Mouse (Mus musculus): ENCODE data around the gene Tas1r1. TPM values are rescaled to one million over a fixed set of nuclear protein-coding genes. Genes with fewer than 3 reads are reported as not detected.
A peak's percentile ranks its signal among the peaks of the same experiment; 100 is the strongest.

Tas1r1 gene
- polyA plus RNA-seq, 1 experiment from 2014 or later, result 0.07 TPM

DNA sequence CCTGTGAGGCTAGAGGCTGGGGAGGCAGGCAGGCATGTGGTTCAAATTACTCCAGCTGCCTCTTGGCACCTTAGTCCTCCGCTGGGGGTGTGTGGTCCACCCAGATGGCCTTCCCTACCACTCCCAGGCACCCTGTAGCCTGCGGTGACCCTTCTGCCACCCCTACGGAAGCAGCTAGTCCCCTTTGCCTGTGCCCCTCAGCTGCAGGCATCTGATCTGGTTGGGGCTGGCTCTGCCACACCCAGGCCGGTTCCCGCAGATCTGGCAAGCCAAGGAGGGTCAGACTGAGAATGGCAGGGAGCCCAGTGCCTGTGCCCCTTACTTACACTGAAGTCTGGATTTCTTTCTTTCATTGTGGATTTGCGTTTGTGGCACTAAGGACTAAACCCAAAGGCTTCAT lies 35.3 kb upstream of the Tas1r1 start:
- Histone ChIP-seq H3K27ac (ENCODE audit: low read depth) (no peak overlapping the region), H3K36me3 (replicated peaks; ENCODE audit: insufficient read depth, low read length) (no peaks in the 10 kb centered on the region), H3K27me3 (ENCODE audit: insufficient read depth, low read length) (no peaks in the 10 kb centered on the region), H3K4me1 (ENCODE audit: insufficient read depth) (no peaks in the 10 kb centered on the region), H3K4me3 (ENCODE audit: low read depth, low read length) (no peak overlapping the region), H3K9me3 (ENCODE audit: low read length) (no peaks in the 10 kb centered on the region), H3K4me2 (ENCODE audit: low read depth, low read length) (no peak overlapping the region), H3K9ac (replicated peaks) (no peak overlapping the region)
- ATAC-seq (no peak), DNase-seq (no peak)
- 67% methylated on average over 6 of the region's 6 CpGs for WGBS (ENCODE audit: insufficient replicate concordance)
- TF ChIP-seq CTCF (IDR thresholded peaks at IDR 0.05; ENCODE audit: low read depth) (no peak), EP300 (IDR thresholded peaks at IDR 0.05; ENCODE audit: low read depth) (no peak)

DNA sequence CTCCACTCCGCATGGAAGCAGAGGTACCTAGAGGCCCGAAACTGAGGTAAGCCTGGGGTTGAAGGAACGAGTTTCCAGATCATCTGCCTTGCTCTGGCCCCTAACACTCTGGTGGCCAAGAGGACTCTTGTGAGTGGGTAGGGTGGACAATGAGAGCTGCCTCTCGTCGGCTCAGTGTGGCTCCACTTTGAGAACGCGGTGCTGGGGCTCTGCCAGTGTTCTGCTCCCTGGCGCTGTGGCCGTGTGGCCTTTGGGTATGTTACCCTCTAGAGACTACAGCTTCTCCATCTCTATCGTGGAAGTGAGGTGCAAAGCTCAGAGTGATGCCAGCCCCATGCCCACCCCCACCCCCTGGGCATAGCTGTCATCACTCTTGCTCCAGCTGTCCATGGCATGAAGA lies 34.3 kb upstream of the Tas1r1 start:
- no peak overlapping the region for H3K27ac ChIP-seq (ENCODE audit: low read depth)
- H3K9me3 ChIP-seq (ENCODE audit: low read length), result no peaks in the 10 kb centered on the region
- H3K4me3 ChIP-seq (ENCODE audit: low read depth, low read length), result no peak overlapping the region
- DNase-seq, result no peak
- TF ChIP-seq CTCF (IDR thresholded peaks at IDR 0.05; ENCODE audit: low read depth) (no peak), EP300 (IDR thresholded peaks at IDR 0.05; ENCODE audit: low read depth) (no peak)
- no peak overlapping the region for H3K4me2 ChIP-seq (ENCODE audit: low read depth, low read length)
- H3K36me3 ChIP-seq (replicated peaks; ENCODE audit: insufficient read depth, low read length), result no peaks in the 10 kb centered on the region
- no peaks in the 10 kb centered on the region for H3K27me3 ChIP-seq (ENCODE audit: insufficient read depth, low read length)
- ATAC-seq, result 0 out of 2 replicates have a peak, but pooled peaks have one; percentile 13
- H3K4me1 ChIP-seq (ENCODE audit: insufficient read depth), result no peaks in the 10 kb centered on the region
- no peak overlapping the region for H3K9ac ChIP-seq (replicated peaks)
- WGBS (ENCODE audit: insufficient replicate concordance), result 54% methylated on average over 10 of the region's 10 CpGs

DNA sequence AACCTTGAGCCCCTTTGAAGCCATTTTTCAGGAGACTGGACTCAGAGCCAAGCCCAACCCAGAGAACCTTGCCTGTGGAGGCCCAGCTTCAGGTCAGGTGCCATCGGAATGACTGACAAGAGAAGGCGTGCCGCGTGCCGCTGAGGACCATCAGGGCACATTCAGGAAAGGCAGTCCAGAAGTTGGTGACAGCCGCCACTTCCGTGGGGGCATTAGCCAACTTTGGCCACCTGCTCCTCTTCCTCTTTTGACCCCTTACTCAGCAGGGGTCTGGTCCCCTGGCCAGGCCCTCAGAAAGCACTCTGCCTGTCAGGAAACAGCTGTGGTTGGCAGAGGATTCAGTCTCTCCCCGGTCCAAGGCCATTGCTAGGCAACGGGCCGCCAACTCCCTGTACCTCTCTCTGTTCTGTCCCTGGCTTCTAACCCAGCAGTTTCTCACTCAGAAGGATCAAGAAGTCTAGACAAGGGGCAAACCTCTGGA lies 33.8 kb upstream of the Tas1r1 start, which contains the start of gene Plekhg5:
Gene Plekhg5, plus strand, starts transcription at position 378 of the 481 bp plus-strand sequence.
- WGBS (ENCODE audit: insufficient replicate concordance), result 19% methylated on average over 10 of the region's 10 CpGs
- H3K27ac ChIP-seq (ENCODE audit: low read depth), result no peak within 1 kb of the TSS
- ATAC-seq (no peak), DNase-seq (no peak)
- no peaks in the 10 kb centered on the region for H3K27me3 ChIP-seq (ENCODE audit: insufficient read depth, low read length)
- no peak within 1 kb of the TSS for H3K4me2 ChIP-seq (ENCODE audit: low read depth, low read length)
- no peak within 1 kb of the TSS for H3K9ac ChIP-seq (replicated peaks)
- no peak within 1 kb of the TSS for H3K4me3 ChIP-seq (ENCODE audit: low read depth, low read length)
- H3K4me1 ChIP-seq (ENCODE audit: insufficient read depth), result no peaks in the 10 kb centered on the region
- no peaks in the 10 kb centered on the region for H3K9me3 ChIP-seq (ENCODE audit: low read length)
- no peaks in the 10 kb centered on the region for H3K36me3 ChIP-seq (replicated peaks; ENCODE audit: insufficient read depth, low read length)
- TF ChIP-seq CTCF (IDR thresholded peaks at IDR 0.05; ENCODE audit: low read depth) (no peak), EP300 (IDR thresholded peaks at IDR 0.05; ENCODE audit: low read depth) (no peak)

DNA sequence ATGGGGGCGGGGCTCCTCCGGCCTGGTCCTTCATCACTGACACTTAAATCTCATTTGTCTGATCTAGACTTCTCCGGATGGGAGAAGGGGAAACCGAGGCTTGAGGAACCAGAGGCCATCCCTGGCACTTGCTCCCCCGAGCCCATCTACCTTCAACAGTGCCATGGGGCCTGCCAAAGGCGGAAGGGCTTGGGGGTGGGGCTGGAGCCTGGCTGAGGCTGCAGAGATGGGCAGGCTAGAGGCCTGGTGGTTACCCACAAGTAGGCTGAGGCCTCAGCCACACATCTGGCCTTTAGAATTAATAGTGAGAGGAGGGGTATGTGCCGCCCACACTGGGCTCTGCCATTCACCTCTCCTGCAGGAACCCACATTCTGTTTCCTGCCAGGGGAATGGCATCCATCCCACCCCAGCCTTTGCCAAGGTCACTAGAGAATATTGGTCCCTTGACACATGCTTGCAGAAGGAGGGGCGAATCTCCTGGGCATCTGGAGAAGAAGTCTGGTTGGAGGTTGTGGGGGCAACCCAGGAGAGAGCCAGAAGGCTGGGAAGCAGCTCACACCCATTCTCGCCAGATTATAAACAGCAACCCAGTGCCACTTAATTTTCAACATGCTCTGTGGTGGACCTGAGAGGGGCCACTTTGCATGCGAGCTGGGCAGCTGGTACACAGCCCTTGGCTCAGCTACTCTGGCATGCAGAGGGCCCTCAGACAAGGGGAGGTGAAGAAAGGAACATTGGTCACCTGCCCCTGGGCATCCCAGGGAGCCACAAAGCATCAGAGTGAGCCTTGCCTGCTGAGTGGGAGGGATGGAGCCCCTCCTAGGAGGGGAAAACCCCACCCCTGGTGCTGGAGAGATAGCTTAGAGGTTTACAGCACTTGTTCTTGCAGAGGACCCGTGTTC lies 32.4 kb upstream of the Tas1r1 start:
- Histone ChIP-seq H3K9me3 (ENCODE audit: low read length) (no peaks in the 10 kb centered on the region), H3K4me3 (ENCODE audit: low read depth, low read length) (no peak overlapping the region), H3K27me3 (ENCODE audit: insufficient read depth, low read length) (no peaks in the 10 kb centered on the region), H3K9ac (replicated peaks) (no peak overlapping the region), H3K4me2 (ENCODE audit: low read depth, low read length) (no peak overlapping the region), H3K4me1 (ENCODE audit: insufficient read depth) (no peaks in the 10 kb centered on the region), H3K27ac (ENCODE audit: low read depth) (no peak overlapping the region), H3K36me3 (replicated peaks; ENCODE audit: insufficient read depth, low read length) (no peaks in the 10 kb centered on the region)
- WGBS (ENCODE audit: insufficient replicate concordance), result 53% methylated on average over 11 of the region's 11 CpGs
- TF ChIP-seq CTCF (IDR thresholded peaks at IDR 0.05; ENCODE audit: low read depth), result no peak
- TF ChIP-seq EP300 (IDR thresholded peaks at IDR 0.05; ENCODE audit: low read depth), result no peak
- ATAC-seq (no peak), DNase-seq (no peak)

DNA sequence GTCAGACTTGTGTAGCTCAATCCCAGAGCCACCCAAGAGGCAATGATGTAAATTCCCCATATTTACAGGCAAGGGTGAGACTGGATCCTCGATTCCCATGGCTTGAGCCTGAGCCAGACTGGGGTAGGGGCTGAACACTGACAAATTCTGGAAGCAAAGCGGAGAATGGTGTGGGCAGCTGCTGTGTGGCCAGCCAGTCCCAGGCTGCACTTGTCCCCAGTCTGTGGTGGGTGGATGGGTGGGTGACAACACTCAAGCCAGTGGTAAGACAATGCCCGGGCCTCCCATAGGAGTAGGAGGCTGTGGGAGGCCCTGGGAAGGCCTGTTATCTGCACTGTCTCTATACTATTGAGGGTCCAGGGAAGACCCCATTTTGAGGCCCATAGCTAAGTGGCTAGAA lies 30.9 kb upstream of the Tas1r1 start:
- no peak overlapping the region for H3K4me3 ChIP-seq (ENCODE audit: low read depth, low read length)
- ATAC-seq (no peak), DNase-seq (no peak)
- no peaks in the 10 kb centered on the region for H3K36me3 ChIP-seq (replicated peaks; ENCODE audit: insufficient read depth, low read length)
- H3K4me1 ChIP-seq (ENCODE audit: insufficient read depth), result no peaks in the 10 kb centered on the region
- no peak overlapping the region for H3K27ac ChIP-seq (ENCODE audit: low read depth)
- no peak overlapping the region for H3K4me2 ChIP-seq (ENCODE audit: low read depth, low read length)
- WGBS (ENCODE audit: insufficient replicate concordance), result 77% methylated on average over 3 of the region's 3 CpGs
- no peaks in the 10 kb centered on the region for H3K27me3 ChIP-seq (ENCODE audit: insufficient read depth, low read length)
- TF ChIP-seq CTCF (IDR thresholded peaks at IDR 0.05; ENCODE audit: low read depth) (no peak), EP300 (IDR thresholded peaks at IDR 0.05; ENCODE audit: low read depth) (no peak)
- H3K9me3 ChIP-seq (ENCODE audit: low read length), result no peaks in the 10 kb centered on the region
- H3K9ac ChIP-seq (replicated peaks), result no peak overlapping the region

DNA sequence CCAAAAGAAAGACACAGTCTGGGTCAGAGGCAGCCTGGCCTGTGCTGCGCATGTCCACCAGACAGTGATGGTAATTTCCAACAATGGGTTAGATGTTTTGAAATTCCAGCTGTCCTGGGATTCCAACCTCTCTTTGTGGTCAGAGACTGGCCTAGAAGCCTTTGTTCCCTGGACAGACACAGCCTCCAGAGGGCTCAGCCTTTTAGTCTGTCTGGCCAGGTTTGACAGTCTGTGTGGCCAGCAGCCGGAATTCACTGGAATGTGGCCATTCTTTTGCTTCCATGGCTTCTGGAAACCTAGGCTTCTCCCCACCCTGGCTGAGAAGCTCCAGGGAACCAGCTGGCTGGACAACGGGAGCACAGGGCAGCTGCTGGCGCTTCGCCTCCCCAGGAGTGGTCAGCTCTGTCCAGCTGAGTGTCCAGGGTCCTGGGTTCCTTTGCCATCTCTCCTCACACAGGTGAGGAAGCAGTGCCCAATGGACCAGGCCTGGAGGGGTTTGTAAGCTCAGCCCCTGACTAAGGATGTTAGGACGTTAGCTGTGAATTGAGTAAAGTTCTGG lies 29.9 kb upstream of the Tas1r1 start:
- no peak for TF ChIP-seq CTCF (IDR thresholded peaks at IDR 0.05; ENCODE audit: low read depth)
- TF ChIP-seq EP300 (IDR thresholded peaks at IDR 0.05; ENCODE audit: low read depth), result no peak
- Histone ChIP-seq H3K27me3 (ENCODE audit: insufficient read depth, low read length) (no peaks in the 10 kb centered on the region), H3K4me2 (ENCODE audit: low read depth, low read length) (no peak overlapping the region), H3K4me1 (ENCODE audit: insufficient read depth) (no peaks in the 10 kb centered on the region), H3K27ac (ENCODE audit: low read depth) (no peak overlapping the region), H3K9ac (replicated peaks) (no peak overlapping the region), H3K4me3 (ENCODE audit: low read depth, low read length) (no peak overlapping the region), H3K36me3 (replicated peaks; ENCODE audit: insufficient read depth, low read length) (no peaks in the 10 kb centered on the region), H3K9me3 (ENCODE audit: low read length) (no peaks in the 10 kb centered on the region)
- WGBS (ENCODE audit: insufficient replicate concordance), result 78% methylated on average over 6 of the region's 6 CpGs
- ATAC-seq (no peak), DNase-seq (no peak)

Data from liver, postnatal 0 days (tissue).